Mouse (Mus musculus) granulocyte monocyte progenitor cell, adult 5-6 weeks (primary cell): ENCODE measurements at regions not wholly inside any gene's neighbourhood (a gene's known extent, or its start where the extent isn't known, plus 50 kb on each side); places are given as distances from the start of the nearest gene placed in this dataset.

ENCODE experiments used
- ATAC-seq: replicated peaks from 2 replicates; pipeline ENCODE4 v1.8.0; 2016; ENCODE audit warnings: mild to moderate bottlenecking, moderate TSS enrichment, inconsistent platforms; ENCODE audit not compliant: poor library complexity, severe bottlenecking

DNA sequence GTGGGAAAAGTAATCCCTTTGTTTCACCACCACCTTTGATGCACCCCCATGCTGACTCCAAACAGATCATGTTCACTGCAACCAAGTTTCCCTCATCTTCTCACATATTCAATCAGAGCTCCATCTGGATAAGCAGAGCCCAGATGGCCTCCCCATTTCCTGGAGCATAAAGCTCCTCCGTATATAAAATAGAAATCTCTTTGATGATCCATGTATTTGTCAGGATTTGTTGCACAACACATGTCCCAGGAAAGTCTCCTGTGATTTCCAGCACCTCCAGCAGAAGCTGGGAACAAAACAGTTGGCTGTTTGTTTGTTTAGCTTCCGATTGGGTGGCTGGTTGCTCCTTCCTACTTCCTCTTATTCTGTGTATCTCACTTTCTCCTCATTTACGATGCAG is 364.9 kb downstream of the Mllt3 start:
- no peak for ATAC-seq

DNA sequence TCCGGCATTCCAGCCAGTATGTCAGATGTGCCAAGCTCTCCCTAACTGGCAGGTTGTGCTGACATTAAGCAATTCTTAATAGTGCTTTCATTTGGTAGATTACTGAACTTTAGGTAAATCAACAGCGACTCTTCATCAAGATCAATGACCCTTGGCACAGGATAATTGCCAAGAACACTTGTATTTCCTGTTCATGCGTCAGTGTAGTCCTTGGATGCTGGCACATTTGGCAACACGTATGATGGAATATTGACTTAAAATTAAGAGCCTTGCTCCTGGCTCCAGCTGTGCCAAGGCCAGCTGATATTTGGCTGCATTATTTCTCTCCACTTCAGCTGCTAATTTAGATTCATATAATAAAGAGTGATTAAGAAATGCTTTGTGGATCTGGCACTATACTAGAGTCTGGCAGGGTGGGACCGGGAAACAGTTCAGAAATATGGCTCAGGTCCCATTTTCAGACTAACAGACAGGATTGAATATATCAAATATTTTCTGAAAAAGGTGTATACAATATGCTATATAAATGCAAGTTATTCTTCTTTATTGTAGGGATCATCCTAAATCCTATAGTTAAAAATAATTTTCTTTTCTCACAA is 365.5 kb downstream of the Mllt3 start:
- ATAC-seq = no peak

DNA sequence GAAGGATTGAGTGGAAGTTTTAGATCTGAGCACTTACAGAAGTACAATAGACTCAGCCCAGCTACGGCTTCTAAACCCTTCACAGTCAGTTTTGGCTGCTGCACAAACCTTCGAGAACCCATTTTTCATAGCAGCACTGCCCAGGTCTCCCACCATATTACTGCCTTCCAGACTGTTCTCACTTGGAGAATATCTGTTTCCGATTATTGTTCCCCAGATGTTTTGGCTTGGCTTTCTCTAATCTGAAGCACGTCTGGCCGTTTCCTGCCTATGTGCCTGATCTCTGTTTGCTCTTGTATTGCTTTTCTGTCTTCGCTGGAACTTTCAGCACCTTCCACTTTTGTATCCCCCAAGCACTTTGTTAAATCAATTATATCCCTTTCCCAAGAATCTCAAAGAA is 368.0 kb downstream of the Mllt3 start:
- no peak for ATAC-seq

DNA sequence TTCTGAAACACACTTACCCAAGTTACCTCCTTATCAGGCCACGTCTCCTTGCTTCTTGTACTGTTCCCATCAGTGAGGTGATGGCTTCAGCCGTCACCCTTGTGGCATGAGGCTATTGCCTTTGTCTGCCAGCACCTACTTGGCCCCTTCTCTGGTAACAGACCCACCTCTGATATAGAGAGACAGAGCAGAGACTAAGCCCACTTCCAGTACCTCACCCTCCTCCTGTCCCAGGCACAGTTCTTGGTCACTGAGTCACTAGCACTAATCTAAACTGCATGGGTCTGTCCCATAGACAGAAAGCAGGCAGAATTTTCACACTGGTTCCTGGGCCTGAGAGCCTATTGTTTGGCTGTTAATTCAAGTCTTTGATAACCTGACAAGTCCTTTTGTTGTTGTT is 370.3 kb downstream of the Mllt3 start:
- no peak for ATAC-seq

DNA sequence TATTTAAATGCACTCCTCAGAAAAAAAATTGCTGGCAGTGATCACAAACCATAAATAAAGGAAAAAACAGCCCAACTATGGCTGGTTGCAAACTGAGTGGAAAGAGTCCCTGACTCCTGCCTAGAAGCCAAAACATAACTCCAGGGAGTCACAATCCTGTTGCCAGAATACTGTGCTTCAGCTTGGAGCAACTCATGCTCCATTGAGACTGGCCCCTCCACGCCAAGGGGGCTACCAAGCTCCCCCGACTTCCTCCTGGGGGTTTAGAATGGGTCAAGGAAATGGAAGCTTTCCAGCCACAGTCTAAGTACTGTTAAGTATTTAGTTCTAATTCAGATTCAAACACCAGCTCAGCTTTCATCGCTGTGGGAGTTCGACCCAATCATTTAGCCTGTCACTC is 374.8 kb downstream of the Mllt3 start:
- no peak for ATAC-seq

DNA sequence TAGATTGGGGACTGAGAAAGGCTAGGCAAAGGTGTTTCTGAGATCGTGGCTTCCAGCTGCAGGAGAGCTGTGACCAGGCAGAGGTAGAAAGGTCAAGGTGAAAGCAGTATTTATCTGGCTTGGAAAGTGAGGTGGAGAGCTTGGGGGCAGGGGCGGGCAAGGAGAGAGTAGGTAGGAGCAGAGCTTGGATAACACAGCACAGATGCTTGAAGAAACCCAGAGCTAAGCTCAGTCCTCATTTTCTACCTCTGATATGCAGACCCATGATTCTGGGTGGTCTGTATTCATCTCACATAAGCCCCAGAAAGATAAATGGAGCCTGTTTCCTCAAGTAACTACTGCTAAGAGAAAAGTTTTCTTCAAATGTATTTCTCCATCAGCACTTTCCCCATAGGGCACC is 375.3 kb downstream of the Mllt3 start:
- no peak for ATAC-seq

DNA sequence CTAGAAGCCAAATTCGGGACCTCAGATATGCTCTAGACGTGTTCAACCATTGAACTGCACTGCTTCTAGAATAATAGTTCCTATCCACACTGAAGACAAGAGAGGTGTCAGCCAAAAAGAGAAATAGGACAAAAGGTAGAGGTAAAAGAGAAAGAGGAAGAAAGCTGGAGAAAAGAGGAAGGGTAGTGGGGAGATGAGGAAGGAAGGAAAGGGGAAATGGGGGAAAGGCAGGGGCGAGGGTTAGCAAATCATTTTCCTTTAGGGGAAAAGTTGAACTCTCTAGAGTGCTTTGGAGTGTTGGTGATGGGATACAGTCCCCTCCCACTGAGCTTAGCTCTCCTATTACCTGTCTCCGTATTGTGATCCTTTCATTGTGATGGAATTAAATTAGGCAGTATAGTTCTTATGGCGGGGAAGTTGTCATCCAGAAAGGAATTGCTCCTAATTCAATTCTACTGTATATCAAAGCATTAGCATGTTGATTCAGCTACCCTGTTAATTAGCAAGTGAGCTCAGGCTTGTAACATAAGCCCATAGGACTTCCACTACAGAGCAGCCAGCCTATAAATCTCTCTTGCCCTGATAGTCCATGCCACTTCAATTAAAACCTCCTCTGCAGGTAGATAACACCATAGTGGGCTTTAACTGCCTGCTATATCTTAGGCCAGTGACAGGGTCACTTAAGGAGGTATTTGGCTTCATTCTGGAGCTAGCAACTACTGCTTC is 379.6 kb downstream of the Mllt3 start:
- peak; percentile 87 for ATAC-seq

DNA sequence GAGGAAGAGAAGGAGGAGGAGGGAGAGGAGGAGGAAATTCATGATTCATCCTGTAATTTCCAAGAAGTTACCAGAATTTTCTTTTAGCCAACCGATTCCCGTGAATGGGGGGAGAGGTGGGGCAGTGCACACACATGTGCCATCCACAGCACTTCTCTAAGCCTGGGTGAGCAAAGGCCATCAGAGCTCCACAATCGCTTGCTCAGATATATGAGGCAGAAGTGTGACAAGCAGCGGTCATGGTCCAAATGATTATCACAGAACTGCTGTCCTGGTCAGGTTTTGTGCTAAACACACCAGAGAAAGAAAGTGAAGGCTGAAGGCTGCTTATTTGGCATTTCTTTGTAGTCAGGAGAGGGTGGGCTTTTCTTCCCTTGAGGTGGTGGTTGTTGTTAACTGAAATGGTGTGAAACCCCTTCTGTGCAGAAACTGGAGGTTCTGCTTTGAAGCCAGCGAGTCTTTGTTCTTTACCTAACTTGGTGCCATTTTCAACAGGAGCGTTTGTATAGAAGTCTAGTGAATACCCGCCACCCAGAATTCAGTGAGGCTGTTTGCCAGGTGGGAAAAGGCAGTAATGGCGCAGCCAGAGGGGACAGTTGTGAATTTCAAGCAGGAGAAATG is 380.7 kb downstream of the Mllt3 start:
- ATAC-seq = no peak

DNA sequence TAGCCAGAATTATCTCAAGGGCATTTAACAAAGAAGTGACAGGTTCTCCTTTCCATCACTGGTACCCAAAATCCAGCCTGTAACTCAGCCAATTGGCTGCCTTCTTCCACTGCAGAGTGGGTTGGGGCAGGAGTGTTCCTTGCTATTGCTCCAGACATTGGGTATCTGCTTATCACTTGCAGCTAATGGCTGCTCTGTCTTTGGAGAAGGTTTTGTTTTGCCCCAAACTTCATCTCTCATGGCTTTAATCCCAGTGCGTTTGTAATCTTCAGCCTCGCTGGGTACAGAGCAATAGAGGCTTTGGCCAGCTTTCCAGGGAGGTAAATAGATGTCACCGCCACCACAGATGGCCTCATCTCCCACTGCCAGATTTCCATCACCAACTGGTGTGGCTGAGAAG is 381.9 kb downstream of the Mllt3 start:
- no peak for ATAC-seq

DNA sequence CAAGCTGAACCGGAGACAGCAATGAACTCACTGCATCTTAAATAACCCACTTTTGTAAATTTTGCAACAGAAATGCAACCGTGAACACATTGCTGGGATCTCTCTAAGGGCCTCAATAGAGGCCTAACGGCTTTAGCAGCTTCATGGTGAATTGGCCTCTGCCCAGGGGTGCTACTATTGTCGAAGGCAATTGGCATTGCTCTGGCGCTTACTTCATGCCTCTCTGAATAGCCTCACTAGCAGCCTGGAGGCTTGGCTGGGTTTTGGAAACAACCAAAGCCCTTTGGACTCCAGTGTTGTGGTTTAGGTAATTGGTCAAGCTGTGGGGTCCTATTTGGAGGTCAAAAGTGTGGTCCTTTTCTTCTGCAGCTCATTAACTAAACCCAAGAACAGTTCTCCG is 382.3 kb downstream of the Mllt3 start:
- ATAC-seq = no peak

DNA sequence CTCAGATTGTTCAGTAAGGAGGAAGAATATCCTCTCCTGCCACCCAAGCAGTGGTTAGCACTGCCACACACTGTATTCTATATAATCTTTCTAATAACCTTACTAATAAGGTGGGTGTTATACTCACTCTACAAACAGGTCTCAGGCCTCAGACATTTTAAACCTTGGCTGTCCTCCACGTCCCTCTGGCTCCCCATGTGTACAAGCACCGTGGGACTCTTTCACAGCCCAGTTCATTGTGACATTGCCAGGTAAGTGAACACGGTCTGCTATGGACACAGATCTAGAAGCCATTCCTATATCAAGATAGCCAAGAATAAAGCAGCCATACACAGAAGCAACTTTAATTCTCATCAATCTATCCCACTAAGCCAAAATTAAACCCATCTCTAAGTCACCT is 382.8 kb downstream of the Mllt3 start:
- no peak for ATAC-seq

DNA sequence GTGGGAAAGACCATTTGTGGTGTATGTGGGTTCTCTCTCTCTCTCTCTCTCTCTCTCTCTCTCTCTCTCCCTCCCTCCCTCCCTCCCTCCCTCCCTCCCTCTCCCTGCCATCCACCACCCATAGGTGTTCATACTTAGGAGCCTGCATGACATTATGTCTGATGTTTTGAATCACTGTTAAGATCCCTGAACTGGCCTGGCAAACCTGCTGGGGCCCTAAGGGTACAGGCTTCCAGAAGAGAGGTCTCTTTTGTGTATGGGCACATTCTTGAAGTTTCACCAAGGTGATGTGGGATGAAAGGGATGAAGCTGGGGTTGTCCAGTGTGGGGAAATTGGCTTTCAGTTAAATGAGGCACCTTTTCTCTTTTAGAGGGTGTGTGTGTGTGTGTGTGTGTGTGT is 384.2 kb downstream of the Mllt3 start:
- no peak for ATAC-seq

DNA sequence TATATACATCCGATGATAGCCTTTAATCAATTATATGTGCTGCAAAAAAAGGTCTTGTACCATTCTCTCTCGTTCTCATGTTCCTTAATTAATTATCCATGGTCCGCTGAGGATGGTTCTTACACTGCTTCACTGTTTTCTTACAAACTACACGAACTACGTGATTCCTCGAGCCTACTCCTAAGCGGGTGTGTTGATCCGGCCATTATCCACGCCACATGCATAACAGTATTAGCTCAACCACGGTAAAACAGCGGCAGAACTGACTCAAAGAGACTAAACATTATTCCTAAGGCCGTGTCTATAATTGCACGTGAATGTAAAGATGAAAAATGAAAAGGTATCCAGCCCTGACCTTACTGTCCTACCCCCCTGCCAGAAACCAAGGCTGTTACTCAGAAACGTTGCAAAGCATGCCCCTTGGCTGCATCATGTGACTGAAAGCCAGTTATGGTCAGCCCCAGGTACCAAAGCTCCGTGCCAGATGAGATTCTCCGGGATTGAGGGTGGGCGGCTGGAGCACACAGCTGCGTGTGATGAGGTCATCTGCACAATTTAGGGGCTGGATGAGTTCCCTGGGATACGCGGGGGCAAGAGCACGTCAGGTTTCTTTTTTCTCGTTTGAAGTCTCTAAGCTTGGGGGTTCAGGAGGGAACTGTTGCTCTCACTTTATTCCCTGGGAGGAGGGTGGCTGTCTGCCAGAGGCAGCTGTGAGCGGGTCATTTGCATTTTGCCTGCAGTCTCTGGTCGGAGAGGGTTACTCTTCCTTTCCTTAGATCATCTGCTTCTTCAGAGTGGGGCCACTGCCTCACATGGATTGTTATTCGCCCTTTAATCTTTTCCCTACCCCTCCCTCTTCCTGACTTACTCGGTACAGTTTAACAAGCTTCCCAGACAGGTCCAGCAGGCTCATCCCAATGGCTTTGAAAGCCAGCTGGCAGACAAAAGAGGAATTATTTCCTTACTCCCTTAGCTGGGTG is 384.9 kb downstream of the Mllt3 start:
- ATAC-seq = peak; percentile 25

DNA sequence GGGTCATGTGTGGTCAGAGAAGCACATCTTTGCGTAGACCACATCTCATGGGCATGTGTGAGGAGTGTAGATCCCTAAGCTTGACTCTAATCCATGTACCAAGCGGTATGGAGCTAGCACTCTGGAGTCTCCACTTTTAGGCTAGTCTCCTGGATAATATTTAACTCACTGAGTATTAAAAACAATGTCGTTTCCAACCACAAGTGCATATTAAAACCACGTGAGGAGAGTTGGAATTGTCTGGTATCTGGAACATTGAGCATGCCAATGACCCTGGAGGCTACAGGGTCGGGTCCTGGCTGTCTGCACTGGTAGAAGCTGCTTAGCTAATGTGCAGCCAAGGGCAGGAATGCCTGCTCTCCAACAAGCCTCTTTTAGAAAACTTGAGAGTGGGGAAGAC is 391.2 kb downstream of the Mllt3 start:
- ATAC-seq = no peak

DNA sequence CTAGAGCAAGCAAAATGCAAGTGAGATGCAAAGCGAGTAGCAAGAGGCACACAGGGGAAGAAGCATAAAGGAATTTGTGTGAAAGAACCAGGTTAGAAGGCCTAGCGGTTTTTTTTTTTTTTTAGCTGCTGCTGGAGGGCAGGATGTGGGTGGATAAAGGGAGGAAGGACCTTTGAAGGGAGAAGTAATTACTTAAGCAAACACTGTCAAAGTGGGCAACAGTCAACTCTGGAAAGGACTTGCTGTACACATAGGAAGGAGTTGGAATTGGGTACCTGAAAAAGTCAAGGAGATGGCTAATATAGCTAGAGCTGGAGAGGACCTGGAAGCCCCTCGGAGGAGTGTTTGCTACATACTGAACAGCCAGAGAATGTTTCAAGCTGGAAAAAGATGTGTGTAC is 391.6 kb downstream of the Mllt3 start:
- no peak for ATAC-seq

DNA sequence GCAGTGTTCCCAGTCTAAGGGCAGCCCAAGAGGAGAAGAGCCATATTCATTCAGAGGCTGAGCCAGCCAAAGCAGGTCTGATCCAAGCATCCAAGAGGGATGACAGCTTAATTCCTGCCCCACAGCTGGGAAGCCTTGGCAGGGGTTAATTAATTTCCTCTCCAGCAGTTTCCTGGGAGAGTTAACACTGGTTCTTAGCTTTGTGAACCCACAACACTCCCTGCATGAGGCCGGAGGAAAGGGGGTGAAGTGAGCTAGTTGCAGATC is 394.9 kb downstream of the Mllt3 start:
- ATAC-seq = no peak

DNA sequence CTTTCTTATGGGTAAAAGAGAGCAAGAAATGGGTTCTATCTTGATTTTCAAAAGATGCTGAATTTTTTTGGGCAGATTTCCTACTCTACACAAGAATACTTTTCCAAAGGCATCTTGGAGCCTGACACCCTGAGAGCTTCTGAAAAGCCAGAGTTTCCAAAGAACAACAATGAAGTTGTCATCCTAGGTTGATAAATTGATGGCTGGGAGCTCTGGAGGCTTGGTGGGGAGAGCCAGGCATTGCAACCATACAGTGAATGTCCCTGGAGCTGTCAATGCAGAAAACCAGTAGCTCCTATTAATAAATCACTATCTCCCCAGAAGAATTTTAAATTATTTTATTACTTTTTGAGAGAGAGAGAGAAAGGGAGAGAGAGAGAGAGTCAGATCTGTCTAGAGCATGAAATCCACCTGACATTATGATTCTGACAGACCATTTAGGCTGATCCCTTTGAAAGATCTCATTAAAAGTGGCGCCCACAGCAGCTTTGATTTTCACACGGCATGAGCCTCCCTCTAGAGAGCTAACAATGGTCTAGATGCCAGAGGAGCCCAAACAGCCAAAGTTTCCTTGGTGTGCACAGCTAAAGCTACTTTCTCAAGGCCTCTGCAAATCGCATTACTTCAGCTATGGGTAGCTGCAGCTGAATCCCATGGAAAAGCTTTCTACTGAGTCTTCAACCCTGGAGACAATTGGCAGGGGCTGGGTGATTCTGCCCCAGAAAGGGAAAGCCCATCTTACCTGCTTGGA is 395.4 kb downstream of the Mllt3 start:
- ATAC-seq = no peak

DNA sequence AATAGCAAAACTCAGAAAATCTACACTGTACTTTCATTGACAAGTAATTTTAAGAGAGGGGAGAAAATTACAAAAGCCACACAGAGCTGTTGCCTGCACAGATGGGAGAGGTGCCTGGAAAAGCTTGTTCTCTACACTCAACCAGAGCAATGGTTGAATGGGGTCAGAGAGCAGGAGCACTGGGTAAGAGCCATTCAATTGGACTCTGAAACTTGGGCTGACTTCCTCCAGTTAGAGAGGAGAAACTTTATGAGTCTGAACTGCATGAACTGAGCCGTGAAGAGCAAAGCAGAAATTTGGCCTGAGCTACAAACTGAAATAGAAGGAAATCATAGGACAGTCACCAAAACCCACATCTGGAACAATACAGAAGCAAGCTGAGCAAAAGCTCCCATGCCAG is 380.8 kb upstream of the Slc24a2 start:
- no peak for ATAC-seq

DNA sequence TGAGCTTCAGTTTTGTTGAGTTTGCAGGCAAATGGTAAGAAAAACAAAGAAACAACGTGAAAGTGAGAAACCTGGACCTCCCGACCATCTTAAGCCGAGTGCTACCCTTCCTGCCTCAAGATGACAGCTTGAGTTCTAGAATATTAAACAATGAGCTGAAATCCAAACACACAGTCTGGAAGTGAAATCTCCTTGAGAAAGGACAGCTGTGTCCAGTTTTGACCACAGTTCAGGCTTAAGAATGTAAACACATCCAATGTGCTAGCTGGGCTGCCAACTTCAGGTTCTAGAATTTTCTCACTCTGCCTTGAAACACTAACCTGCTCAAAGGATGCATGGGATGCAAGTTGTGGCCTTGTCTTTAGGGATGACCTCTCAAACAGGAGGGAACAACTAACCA is 363.4 kb upstream of the Slc24a2 start:
- no peak for ATAC-seq

DNA sequence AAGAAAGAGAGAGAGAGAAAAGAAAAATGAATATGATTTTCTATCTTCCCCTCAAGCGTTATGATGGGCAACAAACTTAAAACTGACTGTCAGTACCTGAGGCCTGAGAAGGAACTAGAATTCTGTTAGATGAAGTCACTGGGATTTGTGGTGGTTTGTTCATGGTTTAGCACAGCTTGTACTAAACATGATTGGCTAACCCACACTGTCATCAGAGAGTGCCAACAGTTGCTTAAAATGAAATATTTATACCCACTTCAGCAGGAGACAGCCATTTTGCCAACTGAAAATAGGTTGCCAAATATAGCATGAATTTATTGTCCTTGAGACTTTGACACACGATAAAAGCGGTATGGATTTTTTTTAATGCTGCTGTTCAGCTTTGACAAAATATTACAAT is 360.5 kb upstream of the Slc24a2 start:
- no peak for ATAC-seq

DNA sequence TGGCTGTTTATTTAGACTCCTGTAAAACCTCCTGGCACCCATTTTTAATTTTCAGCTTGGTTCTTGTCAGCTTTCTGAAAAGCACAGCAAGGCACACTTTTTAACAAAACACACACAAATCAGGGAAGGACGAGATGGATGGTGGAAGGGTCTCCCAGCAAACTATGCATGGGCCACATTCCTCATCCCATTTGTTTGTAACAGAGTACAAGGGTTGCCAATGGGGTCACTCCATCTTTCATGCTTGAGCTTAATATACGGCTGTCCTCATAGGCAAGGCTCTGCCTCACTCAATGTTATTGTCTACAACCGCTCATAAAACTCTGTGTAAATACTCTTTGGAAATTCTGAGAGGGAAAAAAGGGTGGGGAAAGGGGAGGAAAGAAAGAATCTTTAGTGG is 347.9 kb upstream of the Slc24a2 start:
- no peak for ATAC-seq
